Mouse (Mus musculus): ENCODE measurements around the gene Trim17.
A peak's percentile ranks its signal among the peaks of the same experiment; 100 is the strongest.

Trim17 gene

DNA sequence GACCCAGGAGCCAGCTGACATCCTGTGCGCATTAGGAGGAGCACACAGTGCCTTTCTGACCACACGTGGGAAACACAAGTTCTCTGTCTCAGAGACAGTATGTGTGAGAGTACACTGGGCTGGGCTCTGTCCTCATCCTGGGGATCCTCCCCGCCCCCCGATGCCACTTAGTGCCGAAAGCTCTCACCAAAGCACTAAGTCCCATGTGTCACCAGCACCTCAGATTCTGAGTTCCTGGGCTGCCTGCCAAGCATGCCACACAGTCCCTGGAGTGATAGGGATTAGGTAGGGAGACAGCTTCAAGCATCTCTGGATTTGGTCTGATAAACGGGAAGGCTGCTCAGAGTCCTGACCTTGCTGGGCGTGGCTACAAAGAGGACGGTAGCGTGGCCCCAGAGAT is 36.3 kb downstream of the Trim17 start:
- DNase-seq (ENCODE audit: extremely low spot score), result no peak

GRCm38 (mm10) chr11:58991911-58992310 is 37.4 kb downstream of the Trim17 start:
- DNase-seq (ENCODE audit: extremely low spot score), result no peak

- DNase-seq (ENCODE audit: extremely low spot score), result no peak
These were observed 38.7 kb downstream of the Trim17 start for GRCm38 (mm10) chr11:58993091-58993670.

- DNase-seq (ENCODE audit: extremely low spot score), result peak; percentile 68
These were observed 39.9 kb downstream of the Trim17 start for GRCm38 (mm10) chr11:58994337-58994826.

DNA sequence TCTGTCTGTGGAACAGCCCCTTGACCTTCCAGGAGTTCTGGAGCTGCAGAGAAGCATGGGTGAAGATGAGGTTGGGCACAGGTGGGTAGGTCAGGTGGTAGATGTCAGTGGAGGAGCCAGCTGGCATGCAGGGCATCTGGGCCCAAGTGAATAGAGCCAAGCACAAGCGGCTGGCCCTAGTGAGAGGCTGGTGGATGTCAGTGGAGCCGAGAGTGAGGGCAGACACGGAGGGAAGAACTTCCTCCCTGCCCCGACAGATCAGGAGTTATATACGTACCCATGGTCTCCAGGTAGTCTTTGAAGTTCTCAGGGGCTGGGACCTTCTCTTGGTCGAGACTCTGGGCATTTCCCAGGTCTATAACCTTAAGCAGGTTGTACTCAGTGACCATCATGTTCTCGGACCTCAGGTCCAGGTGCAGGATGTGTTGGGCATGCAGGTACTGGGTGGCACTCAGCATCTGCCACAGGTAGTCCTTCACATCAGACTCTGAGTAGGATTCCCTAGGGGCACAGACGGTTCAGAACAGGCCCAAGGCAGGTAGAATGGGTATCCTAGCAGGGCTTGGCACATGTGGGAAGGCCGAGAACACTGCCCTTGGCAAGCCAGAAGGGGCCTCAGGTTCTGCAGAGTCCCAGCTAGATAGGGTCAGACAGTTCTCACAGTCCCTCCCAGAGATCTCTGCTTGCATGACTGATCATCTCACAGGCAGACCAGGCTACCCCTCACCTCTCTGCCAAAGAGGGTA is 40.7 kb downstream of the Trim17 start:
- no peak for DNase-seq (ENCODE audit: extremely low spot score)

- no peak for DNase-seq (ENCODE audit: extremely low spot score)
These were observed 41.4 kb downstream of the Trim17 start for GRCm38 (mm10) chr11:58995807-58996370.

DNA sequence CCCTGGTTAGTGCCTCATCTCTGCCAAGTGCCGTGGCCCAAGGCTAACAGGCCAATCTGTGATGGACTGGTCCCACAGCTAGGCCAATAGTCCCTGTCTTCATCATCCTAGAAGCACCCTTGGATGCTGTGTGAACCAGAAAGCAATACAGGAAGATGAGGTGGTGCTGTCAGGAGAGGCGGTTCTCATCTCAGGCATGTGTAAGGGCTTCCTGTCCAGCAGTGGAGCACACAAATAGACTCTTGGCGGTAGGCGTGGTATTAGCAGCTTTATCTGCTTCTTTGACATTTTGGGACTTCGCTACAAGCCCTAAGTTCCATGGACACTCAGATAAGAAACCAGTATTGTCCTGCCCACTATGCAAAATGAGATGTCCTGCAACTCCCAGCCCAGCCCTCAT is 43.1 kb downstream of the Trim17 start:
- DNase-seq (ENCODE audit: extremely low spot score), result no peak

GRCm38 (mm10) chr11:58999158-58999557 is 44.7 kb downstream of the Trim17 start:
- DNase-seq (ENCODE audit: extremely low spot score), result no peak

- no peak for DNase-seq (ENCODE audit: extremely low spot score)
These were observed 45.3 kb downstream of the Trim17 start for GRCm38 (mm10) chr11:58999830-59000229.

DNA sequence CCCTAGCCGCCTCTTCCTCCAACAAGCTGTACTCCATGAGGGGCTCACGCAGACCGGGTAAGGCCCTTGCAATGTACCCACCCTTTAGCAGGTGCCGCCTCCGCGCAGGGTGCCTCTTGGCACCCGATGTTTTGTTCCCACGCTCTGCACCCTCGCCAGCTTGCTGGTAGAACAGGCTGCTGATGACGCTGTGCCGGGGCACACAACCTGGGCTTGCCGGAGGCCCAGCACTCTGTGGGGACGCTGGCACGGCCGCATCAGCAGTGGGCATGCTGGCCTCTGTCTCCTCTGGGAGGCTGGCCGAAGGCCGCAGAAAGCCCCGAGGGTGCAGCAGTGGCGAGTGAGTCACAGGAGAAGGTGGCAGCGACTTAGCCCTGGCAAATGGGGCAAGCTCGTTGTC is 46.1 kb downstream of the Trim17 start:
- DNase-seq (ENCODE audit: extremely low spot score), result no peak

DNA sequence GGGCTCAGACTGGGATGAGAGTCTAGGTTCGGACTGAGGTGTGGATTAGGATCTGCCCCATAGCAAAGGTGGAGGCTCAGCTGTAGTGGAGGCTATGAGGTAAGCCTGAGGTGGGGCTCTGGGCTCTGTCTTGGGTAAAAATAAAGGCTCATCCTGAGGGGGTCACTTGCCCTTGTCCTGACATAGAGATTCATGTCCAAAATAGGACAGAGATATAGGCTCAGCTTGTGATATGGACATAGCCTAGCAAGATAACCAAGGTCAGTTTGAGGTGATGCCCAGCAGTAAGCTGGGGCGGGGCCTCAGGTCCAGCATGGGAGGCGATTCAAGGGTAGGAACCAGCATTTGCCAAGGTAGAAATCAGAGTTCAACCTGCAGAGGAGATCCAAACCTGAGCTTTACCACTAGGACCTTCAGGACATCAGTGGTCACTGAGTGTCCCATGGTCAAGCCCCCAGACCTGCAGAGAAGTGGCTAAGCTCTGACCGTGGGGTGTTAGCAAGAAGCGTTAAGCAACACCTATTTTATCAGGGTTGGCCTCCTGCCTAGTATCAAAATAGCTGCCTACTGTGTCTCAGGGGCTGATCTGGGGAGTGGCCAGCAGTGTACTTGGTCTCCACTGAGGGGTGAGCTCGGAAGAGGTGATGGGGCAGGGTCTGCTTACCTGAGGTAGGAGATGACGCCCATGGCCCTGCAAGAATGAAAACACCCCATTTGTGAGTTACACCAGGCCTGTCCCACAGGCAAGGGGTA is 48.0 kb downstream of the Trim17 start:
- DNase-seq (ENCODE audit: extremely low spot score), result no peak

DNA sequence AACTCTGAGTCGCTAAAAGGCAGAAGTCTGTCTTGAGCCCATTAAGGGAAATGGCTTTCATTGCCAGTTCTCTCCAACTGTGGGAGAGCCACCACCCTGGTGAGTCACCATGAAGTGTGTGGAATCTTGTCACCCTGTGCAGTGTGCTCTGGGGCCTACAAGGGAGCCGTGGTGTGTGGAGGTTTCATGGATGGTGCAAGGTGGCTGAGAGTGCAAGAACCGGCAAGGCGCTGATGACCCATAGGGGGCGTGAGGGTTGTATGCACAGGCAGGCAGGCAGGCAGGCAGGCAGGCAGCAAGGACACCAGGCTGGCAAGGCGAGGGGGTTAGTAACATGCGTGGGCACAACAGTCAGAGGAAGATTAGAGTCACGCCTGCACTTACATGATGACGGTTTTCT is 60.6 kb downstream of the Trim17 start:
- peak; percentile 33 for DNase-seq (ENCODE audit: extremely low spot score)
